Mouse (Mus musculus) cerebellum, adult 11-12 months (tissue): ENCODE measurements around the gene 2210408I21Rik.

Experiments
- DNase-seq: peaks from one replicate; pipeline ENCODE4 v3.0.0; 2022

2210408I21Rik gene

GRCm38 (mm10) chr13:77278659-77279413 is 143.5 kb downstream of the 2210408I21Rik start:
- DNase-seq: no peak

- no peak for DNase-seq
Measured at GRCm38 (mm10) chr13:77295519-77295918, 160.2 kb downstream of the 2210408I21Rik start.

- no peak for DNase-seq
Measured at GRCm38 (mm10) chr13:77324101-77324500, 188.8 kb downstream of the 2210408I21Rik start.

GRCm38 (mm10) chr13:77326174-77326959 is 191.0 kb downstream of the 2210408I21Rik start:
- DNase-seq: no peak

- DNase-seq: no peak
Measured at GRCm38 (mm10) chr13:77342097-77342496, 206.8 kb downstream of the 2210408I21Rik start.

GRCm38 (mm10) chr13:77385448-77385970 is 250.2 kb downstream of the 2210408I21Rik start:
- DNase-seq: no peak

GRCm38 (mm10) chr13:77386001-77386400 is 250.7 kb downstream of the 2210408I21Rik start:
- DNase-seq: no peak

- no peak for DNase-seq
Measured at GRCm38 (mm10) chr13:77388148-77388547, 252.8 kb downstream of the 2210408I21Rik start.

GRCm38 (mm10) chr13:77389209-77389608 is 253.9 kb downstream of the 2210408I21Rik start:
- no peak for DNase-seq

GRCm38 (mm10) chr13:77396374-77396773 is 261.0 kb downstream of the 2210408I21Rik start:
- DNase-seq: no peak

- DNase-seq: no peak
Measured at GRCm38 (mm10) chr13:77396981-77397380, 261.6 kb downstream of the 2210408I21Rik start.

GRCm38 (mm10) chr13:77397646-77398045 is 262.3 kb downstream of the 2210408I21Rik start:
- no peak for DNase-seq

- DNase-seq: no peak
Measured at GRCm38 (mm10) chr13:77398477-77398876, 263.1 kb downstream of the 2210408I21Rik start.

GRCm38 (mm10) chr13:77400762-77401161 is 265.4 kb downstream of the 2210408I21Rik start:
- DNase-seq: no peak

GRCm38 (mm10) chr13:77408530-77408929 is 273.2 kb downstream of the 2210408I21Rik start:
- no peak for DNase-seq

- DNase-seq: no peak
Measured at GRCm38 (mm10) chr13:77409804-77410203, 274.5 kb downstream of the 2210408I21Rik start.

- no peak for DNase-seq
Measured at GRCm38 (mm10) chr13:77412829-77413228, 277.5 kb downstream of the 2210408I21Rik start.

- DNase-seq: no peak
Measured at GRCm38 (mm10) chr13:77450007-77450567, 314.7 kb downstream of the 2210408I21Rik start.

GRCm38 (mm10) chr13:77470093-77470621 is 334.8 kb downstream of the 2210408I21Rik start:
- no peak for DNase-seq

- DNase-seq: no peak
Measured at GRCm38 (mm10) chr13:77476420-77476819, 341.1 kb downstream of the 2210408I21Rik start.

GRCm38 (mm10) chr13:77478425-77479119 is 343.2 kb downstream of the 2210408I21Rik start:
- DNase-seq: no peak

GRCm38 (mm10) chr13:77489938-77490651 is 354.8 kb downstream of the 2210408I21Rik start:
- no peak for DNase-seq
